Mouse (Mus musculus) hematopoietic stem cell, adult 5-6 weeks (primary cell): ENCODE results near the gene Cyp2c65. TPM values are rescaled to one million over a fixed set of nuclear protein-coding genes. Genes with fewer than 3 reads are reported as not detected.
"Not testable (repeated sequence)": the region's sequence is repeated elsewhere in the genome, so short reads cannot be mapped to it uniquely, and the experiment has no call there.

Source experiments
- ATAC-seq, 2 experiments: fragments of 125-278 bp in 1 of 2; replicated peaks in 1 of 2; 2 replicates each; pipeline ENCODE4 v1.8.0; 2016 to 2017; ENCODE audit warnings: inconsistent platforms in 2 of 2, mild to moderate bottlenecking in 2 of 2, moderate number of reproducible peaks in 2 of 2, low read depth in 1 of 2, moderate TSS enrichment in 1 of 2; ENCODE audit not compliant: low FRiP score in 2 of 2, poor library complexity in 2 of 2, severe bottlenecking in 2 of 2, insufficient read depth in 1 of 2, low TSS enrichment in 1 of 2
- total RNA-seq: library from RNA; stranded (forward); fragments of 172-1452, 232-1000 nt; gene quantifications from 2 replicates; pipeline ENCODE4 v1.2.3, GENCODE M21; 2017

Gene Cyp2c65
- total RNA-seq = not detected in 2 replicates

GRCm38 (mm10) chr19:39060719-39061118, at the start of gene Cyp2c65:
Cyp2c65 (plus strand) TSS chr19:39061015.
- no peak for ATAC-seq

GRCm38 (mm10) chr19:39057928-39058327, 2.9 kb upstream of the Cyp2c65 start:
- ATAC-seq = no peak

GRCm38 (mm10) chr19:39098779-39099178, 38.0 kb downstream of the Cyp2c65 start:
- ATAC-seq = not testable (repeated sequence)

GRCm38 (mm10) chr19:39113644-39114043, 52.8 kb downstream of the Cyp2c65 start, which contains the start of gene Cyp2c66:
Cyp2c66 (plus strand) TSS chr19:39113898.
- no peak for ATAC-seq

Other genes with a start within 250 kb of the Cyp2c65 start
- gene Noc3l, start 241.8 kb upstream of the Cyp2c65 start, total RNA-seq = 35.5 and 50.2 TPM in 2 replicates
- 7.6 and 8.2 TPM in 2 replicates for gene Tbc1d12, start 224.4 kb upstream of the Cyp2c65 start, total RNA-seq
- gene Hells, start 130.1 kb upstream of the Cyp2c65 start, total RNA-seq = 94.4 and 97.2 TPM in 2 replicates
- not detected in 2 replicates for gene Cyp2c55, start 54.0 kb upstream of the Cyp2c65 start, total RNA-seq
- not detected in 2 replicates for gene Cyp2c66, start 52.9 kb downstream of the Cyp2c65 start, total RNA-seq
- not detected in 2 replicates for gene Cyp2c29, start 208.4 kb downstream of the Cyp2c65 start, total RNA-seq